Mouse (Mus musculus) spleen, embryonic (tissue): Measurements from ENCODE around the gene Gm10912.

ENCODE experiments used
- CTCF ChIA-PET: fragments of 350-600 bp; sonication (Branson Sonifier 250); formaldehyde crosslinking; loops from one replicate; lab custom pipeline; 2022; lab: Charles Lee

Gene Gm10912

DNA sequence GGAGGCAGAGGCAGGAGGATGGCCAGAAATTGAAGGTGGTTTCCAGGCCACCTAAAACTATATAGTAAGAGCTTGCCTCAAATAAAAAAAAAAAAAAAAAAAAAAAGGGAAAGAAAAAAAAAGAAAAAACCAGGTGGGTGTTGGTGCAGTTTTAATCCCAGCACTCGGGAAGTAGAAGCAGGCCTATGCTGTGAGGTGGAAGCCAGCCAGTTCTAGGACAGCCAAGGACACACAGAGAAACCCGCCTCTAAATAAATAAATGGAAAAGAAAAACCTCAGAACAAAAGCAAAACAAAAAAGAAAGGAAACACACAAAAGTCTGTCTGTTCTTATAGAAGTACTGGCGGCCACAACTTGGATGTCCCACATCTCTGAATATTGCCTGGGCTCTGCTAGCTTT lies 49.3 kb downstream of the Gm10912 start:
- CTCF ChIA-PET, result no interaction called here
